Mouse (Mus musculus) hematopoietic multipotent progenitor cell, adult 10-12 weeks (in vitro differentiated cells): ENCODE results near the gene Cldn13. TPM values are rescaled to one million over a fixed set of nuclear protein-coding genes. Genes with fewer than 3 reads are reported as not detected.

Experiments used
- polyA plus RNA-seq: library from polyadenylated mRNA; stranded (reverse); fragments of >175 nt; gene quantifications from 2 replicates; pipeline ENCODE4 v1.2.3, GENCODE M21; 2012; ENCODE audit warnings: low replicate concordance

The Cldn13 gene
- 0.22 and 6.3 TPM in 2 replicates for polyA plus RNA-seq

GRCm38 (mm10) chr5:134915311-134915710, at the start of gene Cldn13:
Gene Cldn13, minus strand, starts transcription at chr5:134915526.

GRCm38 (mm10) chr5:134946857-134947255, 31.5 kb upstream of the Cldn13 start, which contains the start of gene Cldn4:
Gene Cldn4, minus strand, starts transcription at chr5:134946934.

GRCm38 (mm10) chr5:134932179-134932902, 17.0 kb upstream of the Cldn13 start, which contains the start of gene Mettl27:
Gene Mettl27, plus strand, starts transcription at chr5:134932368.

GRCm38 (mm10) chr5:134906633-134907032, 8.7 kb downstream of the Cldn13 start, which contains the start of gene Tmem270:
Gene Tmem270, minus strand, starts transcription at chr5:134906733.

Other genes with a start within 250 kb of the Cldn13 start
- gene Limk1, start 226.9 kb downstream of the Cldn13 start, polyA plus RNA-seq: 36.6 and 81.7 TPM in 2 replicates
- gene Eln, start 168.2 kb downstream of the Cldn13 start, polyA plus RNA-seq: 0.16 and 0.35 TPM in 2 replicates
- 0.17 TPM in 1 of 2 replicates, not detected in the other for gene Tmem270, start 8.8 kb downstream of the Cldn13 start, polyA plus RNA-seq
- 6.5 and 12.7 TPM in 2 replicates for gene Mettl27, start 16.8 kb upstream of the Cldn13 start, polyA plus RNA-seq
- gene Cldn4, start 31.4 kb upstream of the Cldn13 start, polyA plus RNA-seq: 0.14 and 0.28 TPM in 2 replicates
- 0.28 TPM in 1 of 2 replicates, not detected in the other for gene Cldn3, start 70.7 kb upstream of the Cldn13 start, polyA plus RNA-seq
- 30.3 and 38.4 TPM in 2 replicates for gene Abhd11, start 93.6 kb upstream of the Cldn13 start, polyA plus RNA-seq
- gene Stx1a, start 108.0 kb upstream of the Cldn13 start, polyA plus RNA-seq: 11.2 and 13.3 TPM in 2 replicates
- 47.4 and 79.2 TPM in 2 replicates for gene Dnajc30, start 148.7 kb upstream of the Cldn13 start, polyA plus RNA-seq
- gene Bud23, start 149.4 kb upstream of the Cldn13 start, polyA plus RNA-seq: 79.7 and 101 TPM in 2 replicates
- gene Vps37d, start 162.7 kb upstream of the Cldn13 start, polyA plus RNA-seq: 0.68 and 2.2 TPM in 2 replicates
- 0.27 and 0.42 TPM in 2 replicates for gene Mlxipl, start 174.4 kb upstream of the Cldn13 start, polyA plus RNA-seq
- 12.4 and 13.0 TPM in 2 replicates for gene Tbl2, start 234.1 kb upstream of the Cldn13 start, polyA plus RNA-seq